Mouse (Mus musculus) heart, postnatal 0 days (tissue): ENCODE data around the gene Fbxl4.

Experiments
- CTCF ChIP-seq: IDR thresholded peaks from 2 replicates; pipeline ENCODE4 v1.5.1; 2016; ENCODE audit warnings: antibody characterized with exemption, control low read depth, low read depth
- EP300 ChIP-seq: IDR thresholded peaks from 2 replicates; pipeline ENCODE4 v1.6.1; 2016; ENCODE audit warnings: antibody characterized with exemption, low read depth

GRCm38 (mm10) chr4:22480091-22480857, 122.9 kb downstream of the Fbxl4 start:
- TF ChIP-seq CTCF (no peak), EP300 (no peak)
